Mouse (Mus musculus) embryonic fibroblast, embryonic 13.5 days (primary cell): ENCODE measurements around the gene Pcdh7. TPM values are rescaled to one million over a fixed set of nuclear protein-coding genes. Genes with fewer than 3 reads are reported as not detected.

ENCODE experiments used
- H3K27ac ChIP-seq: 2 replicates; pipeline ENCODE4 v1.5.1; 2012; ENCODE audit warnings: low read length, control low read depth, inconsistent platforms; ENCODE audit not compliant: insufficient read depth
- H3K4me1 ChIP-seq: 2 replicates; pipeline ENCODE4 v1.6.1; 2011; ENCODE audit warnings: low read length; ENCODE audit not compliant: control insufficient read depth, insufficient read depth
- H3K4me3 ChIP-seq: 2 replicates; pipeline ENCODE4 v1.5.1; 2011; ENCODE audit warnings: mild to moderate bottlenecking, control low read depth, low read length; ENCODE audit not compliant: insufficient read depth
- CTCF ChIP-seq: IDR thresholded peaks from 2 replicates; pipeline ENCODE4 v1.5.1; 2011; ENCODE audit warnings: mild to moderate bottlenecking, control low read depth, low read length, moderate library complexity, borderline replicate concordance; ENCODE audit not compliant: insufficient read depth
- POLR2A ChIP-seq: IDR thresholded peaks from 2 replicates; pipeline ENCODE4 v1.6.1; 2011; ENCODE audit warnings: low read depth, mild to moderate bottlenecking, control low read depth, low read length, moderate library complexity
- polyA plus RNA-seq: library from polyadenylated mRNA; stranded (reverse); fragments of >200 nt; gene quantifications from 2 replicates; pipeline ENCODE4 v1.2.4, GENCODE M21; 2011; ENCODE audit warnings: low read depth; ENCODE audit not compliant: missing spikeins, insufficient read length

Pcdh7 gene
- polyA plus RNA-seq, 1 experiment, result 63.8 TPM

- TF ChIP-seq POLR2A (no peak), CTCF (no peak)
- Histone ChIP-seq H3K4me3 (no peak overlapping the region), H3K4me1 (no peaks in the 10 kb centered on the region), H3K27ac (no peak overlapping the region)
Observed at GRCm38 (mm10) chr5:57884982-57885381, 167.2 kb downstream of the Pcdh7 start.

DNA sequence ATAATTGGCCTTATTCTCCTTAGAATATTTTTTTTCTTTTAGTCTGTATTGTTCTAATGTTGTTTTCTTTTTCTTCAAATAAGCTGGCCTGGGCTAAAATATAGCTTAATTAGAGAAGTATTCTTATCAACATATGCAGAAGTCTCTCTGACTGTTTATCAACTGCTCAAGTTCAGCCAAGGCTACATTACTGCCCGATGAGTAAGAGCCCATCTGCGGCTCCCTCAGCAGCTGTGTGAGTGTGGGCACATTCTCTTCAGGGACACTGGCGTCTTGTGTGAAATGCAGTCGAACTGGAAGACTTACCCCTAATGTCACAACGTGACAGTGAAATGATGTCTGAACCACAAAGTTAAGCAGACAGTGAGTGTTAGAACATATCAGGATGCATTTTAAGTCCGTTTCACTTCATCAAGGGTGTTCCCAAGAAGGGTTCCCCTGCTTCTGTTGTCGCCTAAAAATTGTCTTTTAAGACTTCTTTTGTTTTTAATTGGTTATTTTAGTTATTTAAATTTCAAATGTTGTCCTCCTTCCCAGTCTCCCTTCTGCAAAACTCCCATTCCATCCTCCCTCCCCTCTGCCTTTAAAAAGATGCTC, 181.3 kb downstream of the Pcdh7 start:
- Histone ChIP-seq H3K4me1 (peaks cover 2% of the 10 kb centered on the region; the same call in 1 of the 2 replicates), H3K27ac (no peak overlapping the region), H3K4me3 (no peak overlapping the region)
- no peak for TF ChIP-seq POLR2A
- TF ChIP-seq CTCF, result no peak

DNA sequence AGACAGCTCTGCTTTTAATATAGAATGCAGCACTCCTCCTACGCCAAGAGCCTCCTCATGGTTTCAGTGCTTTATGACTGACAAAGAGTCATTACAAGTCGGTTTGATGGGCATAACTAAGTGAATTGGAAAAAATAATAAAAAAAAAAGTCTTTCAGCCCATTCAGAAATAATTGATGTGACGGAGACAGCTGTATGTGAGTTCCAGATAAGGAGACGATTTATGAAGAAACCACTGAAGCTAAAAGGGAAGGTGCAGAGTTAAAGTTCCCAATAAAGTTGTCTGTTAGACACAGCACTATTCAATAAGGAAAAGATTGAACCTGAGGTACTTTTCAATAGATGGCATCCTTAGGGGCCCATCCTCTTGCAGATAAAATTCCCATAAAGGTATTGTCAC, 189.5 kb downstream of the Pcdh7 start:
- H3K4me1 ChIP-seq, result no peaks in the 10 kb centered on the region
- no peak overlapping the region for H3K4me3 ChIP-seq

GRCm38 (mm10) chr5:57921140-57921539, 203.4 kb downstream of the Pcdh7 start:
- TF ChIP-seq CTCF (no peak), POLR2A (no peak)
- no peak overlapping the region for H3K27ac ChIP-seq
- no peak overlapping the region for H3K4me3 ChIP-seq
- H3K4me1 ChIP-seq, result no peaks in the 10 kb centered on the region

More for the DNA sequence above, 189.5 kb downstream of the Pcdh7 start:
- TF ChIP-seq CTCF (no peak), POLR2A (no peak)
- H3K27ac ChIP-seq, result no peak overlapping the region

GRCm38 (mm10) chr5:57931331-57931730, 213.6 kb downstream of the Pcdh7 start:
- no peak overlapping the region for H3K27ac ChIP-seq
- TF ChIP-seq POLR2A (no peak), CTCF (no peak)
- no peaks in the 10 kb centered on the region for H3K4me1 ChIP-seq
- H3K4me3 ChIP-seq, result no peak overlapping the region

DNA sequence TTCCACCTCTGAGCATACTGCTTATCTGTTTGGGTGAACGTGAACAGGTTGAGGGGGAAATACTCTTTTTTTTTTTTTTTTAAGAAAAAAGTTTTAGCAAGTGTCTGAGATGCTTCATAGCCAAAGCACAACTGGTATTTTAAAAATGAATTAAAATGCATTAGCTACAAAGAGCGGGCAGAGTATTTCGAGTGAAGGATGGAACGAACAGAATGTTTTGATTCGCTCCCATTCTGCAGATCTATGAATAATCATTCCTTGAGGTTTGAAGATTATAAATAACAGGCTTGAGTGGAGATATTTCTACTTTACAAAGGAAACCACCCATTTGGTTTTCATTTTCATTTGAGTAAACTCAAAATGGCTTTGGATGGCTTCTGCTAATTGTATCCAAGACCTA, 214.0 kb downstream of the Pcdh7 start:
- Histone ChIP-seq H3K4me1 (no peaks in the 10 kb centered on the region), H3K4me3 (no peak overlapping the region), H3K27ac (no peak overlapping the region)
- TF ChIP-seq POLR2A (no peak), CTCF (no peak)

DNA sequence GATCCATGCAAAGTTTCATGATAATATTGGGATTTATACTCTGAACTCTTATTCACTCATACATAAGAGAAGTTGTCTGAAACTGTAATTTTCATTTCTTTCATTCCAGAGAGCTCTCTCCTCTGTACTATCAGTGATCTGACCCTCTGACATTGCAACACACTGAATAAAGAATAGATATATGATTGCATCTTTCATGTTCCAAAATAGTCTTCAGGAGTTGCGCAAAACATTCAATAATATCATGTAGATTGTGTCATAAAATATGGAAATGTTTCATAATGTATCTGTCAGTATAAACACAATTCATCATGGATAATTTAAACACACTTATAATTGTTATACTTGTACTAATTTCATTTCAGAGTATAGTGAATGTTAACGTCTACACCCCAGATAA, 216.9 kb downstream of the Pcdh7 start:
- Histone ChIP-seq H3K4me3 (no peak overlapping the region), H3K27ac (no peak overlapping the region), H3K4me1 (no peaks in the 10 kb centered on the region)
- TF ChIP-seq POLR2A (no peak), CTCF (no peak)

DNA sequence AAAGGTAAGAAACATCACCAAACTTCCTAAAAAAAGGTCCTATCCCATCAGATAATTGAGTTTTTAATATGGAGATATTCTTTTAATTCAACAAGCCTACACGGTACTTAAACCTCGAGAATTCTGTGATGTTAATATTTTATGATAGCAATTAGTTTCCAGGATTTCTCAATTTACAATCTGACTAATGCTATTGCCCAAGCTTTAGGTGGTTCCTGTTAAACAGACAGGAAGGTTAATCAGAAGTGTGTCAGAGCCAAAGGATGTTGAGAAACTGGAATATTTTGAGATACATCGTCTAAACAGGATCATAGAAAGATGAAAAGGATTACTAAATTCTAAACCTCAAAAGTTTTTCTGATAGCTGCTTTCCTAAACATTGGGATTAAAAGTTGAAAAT, 222.7 kb downstream of the Pcdh7 start:
- Histone ChIP-seq H3K27ac (no peak overlapping the region), H3K4me1 (peaks cover 8% of the 10 kb centered on the region), H3K4me3 (no peak overlapping the region)
- TF ChIP-seq POLR2A (no peak), CTCF (no peak)

DNA sequence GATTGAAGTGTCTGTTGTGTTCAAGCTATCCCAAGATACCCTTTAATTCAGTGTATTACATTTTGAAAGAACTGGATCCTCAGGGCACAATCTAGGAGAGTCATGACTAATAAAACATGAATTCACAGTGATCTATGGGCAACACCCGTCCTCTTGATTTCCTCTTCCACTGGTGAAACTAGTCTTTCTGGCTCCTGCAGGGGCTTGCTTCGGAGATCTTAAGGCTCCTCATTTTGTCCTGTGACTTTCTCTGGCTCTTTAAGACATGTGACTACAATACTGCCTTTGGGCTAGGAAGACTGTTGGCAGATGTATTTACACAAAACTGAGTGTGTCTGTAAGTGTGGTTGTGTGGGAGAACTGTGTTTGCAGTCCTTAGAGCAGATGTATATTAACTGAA, 225.4 kb downstream of the Pcdh7 start:
- Histone ChIP-seq H3K4me3 (no peak overlapping the region), H3K4me1 (peaks cover 8% of the 10 kb centered on the region), H3K27ac (peak overlapping the region; percentile 99)
- TF ChIP-seq POLR2A (no peak), CTCF (no peak)

- H3K4me3 ChIP-seq, result no peak overlapping the region
- peaks cover 8% of the 10 kb centered on the region for H3K4me1 ChIP-seq
- peak overlapping the region; percentile 99; the same call in 1 of the 2 replicates for H3K27ac ChIP-seq
- no peak for TF ChIP-seq POLR2A
- TF ChIP-seq CTCF, result no peak
Observed at GRCm38 (mm10) chr5:57943611-57944010, 225.8 kb downstream of the Pcdh7 start.

DNA sequence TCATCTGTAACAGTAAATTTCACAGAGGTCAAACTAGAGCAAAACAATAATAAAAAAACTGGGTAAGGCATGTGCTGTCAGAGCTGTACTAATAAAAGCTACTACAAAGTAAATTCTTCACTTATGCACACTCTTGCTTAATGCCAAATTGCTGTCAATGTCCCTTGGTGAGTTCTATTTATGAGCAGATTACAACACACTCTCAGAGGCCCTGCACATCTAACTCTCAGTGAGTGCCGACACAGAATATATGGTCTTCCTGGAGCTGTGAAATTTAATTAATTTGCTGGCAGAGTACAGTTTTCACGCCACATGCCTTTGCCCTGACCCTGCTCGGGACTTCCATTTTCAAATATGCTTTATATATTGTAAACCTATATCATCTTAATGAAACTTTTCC, 227.7 kb downstream of the Pcdh7 start:
- Histone ChIP-seq H3K27ac (no peak overlapping the region), H3K4me1 (peaks cover 8% of the 10 kb centered on the region), H3K4me3 (no peak overlapping the region)
- no peak for TF ChIP-seq POLR2A
- no peak for TF ChIP-seq CTCF
